Mouse (Mus musculus) megakaryocyte, embryonic 14.5 days (primary cell): ENCODE data around the gene Nell2. TPM values are rescaled to one million over a fixed set of nuclear protein-coding genes. Genes with fewer than 3 reads are reported as not detected.

Experiments used
- H3K27me3 ChIP-seq: replicated peaks from 2 replicates; pipeline ENCODE3; 2012; ENCODE audit warnings: inconsistent platforms
- H3K36me3 ChIP-seq: replicated peaks from 2 replicates; pipeline ENCODE3; 2012; ENCODE audit warnings: low read length, inconsistent platforms, mixed read lengths
- H3K4me1 ChIP-seq: 2 replicates; pipeline ENCODE4 v1.6.1; 2012; ENCODE audit warnings: inconsistent platforms
- H3K4me3 ChIP-seq: replicated peaks from 2 replicates; pipeline ENCODE3; 2012; ENCODE audit warnings: moderate library complexity, mild to moderate bottlenecking, inconsistent platforms
- H3K9me3 ChIP-seq: 2 replicates; pipeline ENCODE4 v1.6.1; 2012; ENCODE audit warnings: inconsistent platforms
- FLI1 ChIP-seq: IDR thresholded peaks from 2 replicates; pipeline ENCODE4 v1.6.1; 2012; ENCODE audit warnings: low read length, inconsistent platforms, mixed read lengths
- GATA1 ChIP-seq: IDR thresholded peaks from 3 replicates; pipeline ENCODE4 v1.6.1; 2012; ENCODE audit warnings: mixed read lengths, low read length, inconsistent platforms, borderline replicate concordance
- polyA plus RNA-seq: library from polyadenylated mRNA; stranded (reverse); fragments of >175 nt; gene quantifications from 2 replicates; pipeline ENCODE4 v1.2.3, GENCODE M21; 2012; ENCODE audit warnings: low replicate concordance; ENCODE audit not compliant: insufficient read depth

Nell2 gene
- polyA plus RNA-seq, result not detected in 2 replicates

- Histone ChIP-seq H3K36me3 (no peaks in the 10 kb centered on the region), H3K4me3 (no peak within 1 kb of the TSS), H3K27me3 (peaks cover 23% of the 10 kb centered on the region), H3K9me3 (peaks cover 7% of the 10 kb centered on the region), H3K4me1 (no peaks in the 10 kb centered on the region)
- TF ChIP-seq FLI1, result no peak
- no peak for TF ChIP-seq GATA1
These were observed at the start of gene Nell2 for GRCm38 (mm10) chr15:95527948-95528861. Gene Nell2, minus strand, starts transcription at chr15:95528559.

- TF ChIP-seq FLI1, result no peak
- TF ChIP-seq GATA1, result no peak
- H3K27me3 ChIP-seq, result no peaks in the 10 kb centered on the region
- H3K36me3 ChIP-seq, result no peaks in the 10 kb centered on the region
- no peak overlapping the region for H3K4me3 ChIP-seq
- no peaks in the 10 kb centered on the region for H3K9me3 ChIP-seq
- no peaks in the 10 kb centered on the region for H3K4me1 ChIP-seq
These were observed 46.3 kb upstream of the Nell2 start for GRCm38 (mm10) chr15:95574661-95575060.

- Histone ChIP-seq H3K36me3 (no peaks in the 10 kb centered on the region), H3K27me3 (no peaks in the 10 kb centered on the region), H3K4me1 (no peaks in the 10 kb centered on the region), H3K9me3 (no peaks in the 10 kb centered on the region), H3K4me3 (no peak overlapping the region)
- TF ChIP-seq GATA1, result no peak
- no peak for TF ChIP-seq FLI1
These were observed 41.2 kb upstream of the Nell2 start for GRCm38 (mm10) chr15:95569606-95570005.

- H3K4me1 ChIP-seq, result no peaks in the 10 kb centered on the region
- no peaks in the 10 kb centered on the region for H3K9me3 ChIP-seq
- TF ChIP-seq FLI1 (no peak), GATA1 (no peak)
- H3K4me3 ChIP-seq, result no peak overlapping the region
- H3K27me3 ChIP-seq, result no peaks in the 10 kb centered on the region
- no peaks in the 10 kb centered on the region for H3K36me3 ChIP-seq
These were observed 36.8 kb upstream of the Nell2 start for GRCm38 (mm10) chr15:95565160-95565559.

- H3K4me3 ChIP-seq, result no peak overlapping the region
- no peak for TF ChIP-seq GATA1
- TF ChIP-seq FLI1, result no peak
These were observed 32.9 kb upstream of the Nell2 start for GRCm38 (mm10) chr15:95561303-95561702.

GRCm38 (mm10) chr15:95550011-95550410 lies 21.7 kb upstream of the Nell2 start:
- Histone ChIP-seq H3K9me3 (peaks cover 16% of the 10 kb centered on the region), H3K27me3 (no peaks in the 10 kb centered on the region), H3K4me3 (no peak overlapping the region), H3K36me3 (no peaks in the 10 kb centered on the region), H3K4me1 (no peaks in the 10 kb centered on the region)
- TF ChIP-seq FLI1 (no peak), GATA1 (no peak)

More at GRCm38 (mm10) chr15:95561303-95561702, 32.9 kb upstream of the Nell2 start:
- H3K9me3 ChIP-seq, result peaks cover 14% of the 10 kb centered on the region; the same call in 1 of the 2 replicates
- H3K36me3 ChIP-seq, result no peaks in the 10 kb centered on the region
- H3K27me3 ChIP-seq, result no peaks in the 10 kb centered on the region
- no peaks in the 10 kb centered on the region for H3K4me1 ChIP-seq

- Histone ChIP-seq H3K4me3 (no peak overlapping the region), H3K9me3 (peaks cover 5% of the 10 kb centered on the region; the same call in 1 of the 2 replicates), H3K4me1 (no peaks in the 10 kb centered on the region), H3K36me3 (no peaks in the 10 kb centered on the region), H3K27me3 (no peaks in the 10 kb centered on the region)
- TF ChIP-seq GATA1 (no peak), FLI1 (no peak)
These were observed 14.3 kb upstream of the Nell2 start for GRCm38 (mm10) chr15:95542632-95543031.

GRCm38 (mm10) chr15:95536724-95537123 lies 8.4 kb upstream of the Nell2 start:
- Histone ChIP-seq H3K4me3 (peak overlapping the region; percentile 11), H3K27me3 (no peaks in the 10 kb centered on the region), H3K9me3 (peaks cover 12% of the 10 kb centered on the region), H3K4me1 (no peaks in the 10 kb centered on the region), H3K36me3 (no peaks in the 10 kb centered on the region)
- no peak for TF ChIP-seq FLI1
- TF ChIP-seq GATA1, result no peak

GRCm38 (mm10) chr15:95536230-95536629 lies 7.9 kb upstream of the Nell2 start:
- Histone ChIP-seq H3K36me3 (no peaks in the 10 kb centered on the region), H3K4me1 (no peaks in the 10 kb centered on the region), H3K9me3 (peaks cover 12% of the 10 kb centered on the region), H3K27me3 (no peaks in the 10 kb centered on the region), H3K4me3 (no peak overlapping the region)
- no peak for TF ChIP-seq GATA1
- no peak for TF ChIP-seq FLI1

- TF ChIP-seq FLI1 (no peak), GATA1 (no peak)
- H3K4me1 ChIP-seq, result no peaks in the 10 kb centered on the region
These were observed 6.3 kb upstream of the Nell2 start for GRCm38 (mm10) chr15:95534644-95535043.

More at GRCm38 (mm10) chr15:95534644-95535043, 6.3 kb upstream of the Nell2 start:
- Histone ChIP-seq H3K27me3 (no peaks in the 10 kb centered on the region), H3K36me3 (no peaks in the 10 kb centered on the region), H3K4me3 (no peak overlapping the region), H3K9me3 (peaks cover 12% of the 10 kb centered on the region)
